Mouse (Mus musculus): ENCODE results near the gene Iqschfp. TPM values are rescaled to one million over a fixed set of nuclear protein-coding genes. Genes with fewer than 3 reads are reported as not detected.

Gene Iqschfp
- polyA plus RNA-seq, 1 experiment = not detected

GRCm38 (mm10) chr3:68239887-68240286 lies 347.9 kb downstream of the Iqschfp start:
- Histone ChIP-seq H3K4me3 (ENCODE audit: insufficient read depth, poor library complexity, severe bottlenecking) (no peak overlapping the region), H3K79me2 (ENCODE audit: control insufficient read depth, insufficient read depth) (no peaks in the 10 kb centered on the region), H3K36me3 (ENCODE audit: control insufficient read depth, insufficient read depth) (no peaks in the 10 kb centered on the region), H3K79me3 (ENCODE audit: low read depth) (no peaks in the 10 kb centered on the region), H3K27me3 (ENCODE audit: control insufficient read depth, insufficient read depth, insufficient read length) (no peaks in the 10 kb centered on the region), H3ac (ENCODE audit: control insufficient read depth, insufficient read length, low read depth) (no peak overlapping the region)
- TF ChIP-seq MAX (IDR thresholded peaks at IDR 0.05) = no peak
- no peak for TF ChIP-seq USF1 (IDR thresholded peaks at IDR 0.05; ENCODE audit: low read depth)
- TF ChIP-seq CTCF (IDR thresholded peaks at IDR 0.05; ENCODE audit: control insufficient read depth, insufficient read depth, insufficient read length) = no peak
- TF ChIP-seq MYOD1 (IDR thresholded peaks at IDR 0.05; ENCODE audit: control insufficient read depth, insufficient read length, low read depth) = no peak
- TF ChIP-seq CEBPB (IDR thresholded peaks at IDR 0.05; ENCODE audit: low read depth) = no peak
- no peak for TF ChIP-seq MYOG (IDR thresholded peaks at IDR 0.05; ENCODE audit: control insufficient read depth, extremely low read depth, insufficient read length)
- no peak for TF ChIP-seq FOSL1 (IDR thresholded peaks at IDR 0.05; ENCODE audit: insufficient read depth, low read length, poor library complexity, severe bottlenecking)

- H3ac ChIP-seq (ENCODE audit: control insufficient read depth, insufficient read length, low read depth) = no peak overlapping the region
These were observed 351.2 kb downstream of the Iqschfp start for GRCm38 (mm10) chr3:68243239-68243638.

GRCm38 (mm10) chr3:68246154-68246553 lies 354.1 kb downstream of the Iqschfp start:
- no peak for TF ChIP-seq CEBPB (IDR thresholded peaks at IDR 0.05; ENCODE audit: low read depth)
- TF ChIP-seq MYOD1 (IDR thresholded peaks at IDR 0.05; ENCODE audit: control insufficient read depth, insufficient read length, low read depth) = no peak
- TF ChIP-seq FOSL1 (IDR thresholded peaks at IDR 0.05; ENCODE audit: insufficient read depth, low read length, poor library complexity, severe bottlenecking) = no peak
- TF ChIP-seq USF1 (IDR thresholded peaks at IDR 0.05; ENCODE audit: low read depth) = no peak
- TF ChIP-seq MAX (IDR thresholded peaks at IDR 0.05) = no peak
- no peak for TF ChIP-seq MYOG (IDR thresholded peaks at IDR 0.05; ENCODE audit: control insufficient read depth, extremely low read depth, insufficient read length)
- TF ChIP-seq CTCF (IDR thresholded peaks at IDR 0.05; ENCODE audit: control insufficient read depth, insufficient read depth, insufficient read length) = no peak
- Histone ChIP-seq H3K4me3 (ENCODE audit: insufficient read depth, poor library complexity, severe bottlenecking) (no peak overlapping the region), H3K27me3 (ENCODE audit: control insufficient read depth, insufficient read depth, insufficient read length) (no peaks in the 10 kb centered on the region), H3K36me3 (ENCODE audit: control insufficient read depth, insufficient read depth) (no peaks in the 10 kb centered on the region), H3K79me3 (ENCODE audit: low read depth) (no peaks in the 10 kb centered on the region), H3ac (ENCODE audit: control insufficient read depth, insufficient read length, low read depth) (no peak overlapping the region), H3K79me2 (ENCODE audit: control insufficient read depth, insufficient read depth) (no peaks in the 10 kb centered on the region)

More at GRCm38 (mm10) chr3:68243239-68243638, 351.2 kb downstream of the Iqschfp start:
- Histone ChIP-seq H3K79me2 (ENCODE audit: control insufficient read depth, insufficient read depth) (no peaks in the 10 kb centered on the region), H3K79me3 (ENCODE audit: low read depth) (no peaks in the 10 kb centered on the region), H3K4me3 (ENCODE audit: insufficient read depth, poor library complexity, severe bottlenecking) (no peak overlapping the region), H3K36me3 (ENCODE audit: control insufficient read depth, insufficient read depth) (no peaks in the 10 kb centered on the region), H3K27me3 (ENCODE audit: control insufficient read depth, insufficient read depth, insufficient read length) (no peaks in the 10 kb centered on the region)
- TF ChIP-seq MAX (IDR thresholded peaks at IDR 0.05) = no peak

- no peaks in the 10 kb centered on the region for H3K27me3 ChIP-seq (ENCODE audit: control insufficient read depth, insufficient read depth, insufficient read length)
- TF ChIP-seq CEBPB (IDR thresholded peaks at IDR 0.05; ENCODE audit: low read depth) (no peak), USF1 (IDR thresholded peaks at IDR 0.05; ENCODE audit: low read depth) (no peak), MYOG (IDR thresholded peaks at IDR 0.05; ENCODE audit: control insufficient read depth, extremely low read depth, insufficient read length) (no peak), MAX (IDR thresholded peaks at IDR 0.05) (no peak), MYOD1 (IDR thresholded peaks at IDR 0.05; ENCODE audit: control insufficient read depth, insufficient read length, low read depth) (no peak), CTCF (IDR thresholded peaks at IDR 0.05; ENCODE audit: control insufficient read depth, insufficient read depth, insufficient read length) (no peak), FOSL1 (IDR thresholded peaks at IDR 0.05; ENCODE audit: insufficient read depth, low read length, poor library complexity, severe bottlenecking) (no peak)
- H3K4me3 ChIP-seq (ENCODE audit: insufficient read depth, poor library complexity, severe bottlenecking) = no peak overlapping the region
- H3ac ChIP-seq (ENCODE audit: control insufficient read depth, insufficient read length, low read depth) = no peak overlapping the region
- H3K79me2 ChIP-seq (ENCODE audit: control insufficient read depth, insufficient read depth) = no peaks in the 10 kb centered on the region
- H3K79me3 ChIP-seq (ENCODE audit: low read depth) = no peaks in the 10 kb centered on the region
- no peaks in the 10 kb centered on the region for H3K36me3 ChIP-seq (ENCODE audit: control insufficient read depth, insufficient read depth)
These were observed 358.6 kb downstream of the Iqschfp start for GRCm38 (mm10) chr3:68250589-68250988.

GRCm38 (mm10) chr3:68252335-68252734 lies 360.3 kb downstream of the Iqschfp start:
- TF ChIP-seq MYOD1 (IDR thresholded peaks at IDR 0.05; ENCODE audit: control insufficient read depth, insufficient read length, low read depth) = no peak
- TF ChIP-seq FOSL1 (IDR thresholded peaks at IDR 0.05; ENCODE audit: insufficient read depth, low read length, poor library complexity, severe bottlenecking) = no peak
- TF ChIP-seq MYOG (IDR thresholded peaks at IDR 0.05; ENCODE audit: control insufficient read depth, extremely low read depth, insufficient read length) = no peak
- TF ChIP-seq CTCF (IDR thresholded peaks at IDR 0.05; ENCODE audit: control insufficient read depth, insufficient read depth, insufficient read length) = no peak
- TF ChIP-seq CEBPB (IDR thresholded peaks at IDR 0.05; ENCODE audit: low read depth) = peak; percentile 75
- TF ChIP-seq MAX (IDR thresholded peaks at IDR 0.05) = no peak
- no peak for TF ChIP-seq USF1 (IDR thresholded peaks at IDR 0.05; ENCODE audit: low read depth)
- Histone ChIP-seq H3K27me3 (ENCODE audit: control insufficient read depth, insufficient read depth, insufficient read length) (no peaks in the 10 kb centered on the region), H3K36me3 (ENCODE audit: control insufficient read depth, insufficient read depth) (no peaks in the 10 kb centered on the region), H3K4me3 (ENCODE audit: insufficient read depth, poor library complexity, severe bottlenecking) (no peak overlapping the region), H3K79me2 (ENCODE audit: control insufficient read depth, insufficient read depth) (no peaks in the 10 kb centered on the region), H3K79me3 (ENCODE audit: low read depth) (no peaks in the 10 kb centered on the region), H3ac (ENCODE audit: control insufficient read depth, insufficient read length, low read depth) (no peak overlapping the region)

- H3ac ChIP-seq (ENCODE audit: control insufficient read depth, insufficient read length, low read depth) = no peak overlapping the region
- no peak overlapping the region for H3K4me3 ChIP-seq (ENCODE audit: insufficient read depth, poor library complexity, severe bottlenecking)
- H3K79me3 ChIP-seq (ENCODE audit: low read depth) = no peaks in the 10 kb centered on the region
- H3K27me3 ChIP-seq (ENCODE audit: control insufficient read depth, insufficient read depth, insufficient read length) = no peaks in the 10 kb centered on the region
- H3K79me2 ChIP-seq (ENCODE audit: control insufficient read depth, insufficient read depth) = no peaks in the 10 kb centered on the region
- no peaks in the 10 kb centered on the region for H3K36me3 ChIP-seq (ENCODE audit: control insufficient read depth, insufficient read depth)
- TF ChIP-seq MYOD1 (IDR thresholded peaks at IDR 0.05; ENCODE audit: control insufficient read depth, insufficient read length, low read depth) (no peak), USF1 (IDR thresholded peaks at IDR 0.05; ENCODE audit: low read depth) (no peak), MAX (IDR thresholded peaks at IDR 0.05) (no peak), CTCF (IDR thresholded peaks at IDR 0.05; ENCODE audit: control insufficient read depth, insufficient read depth, insufficient read length) (no peak), FOSL1 (IDR thresholded peaks at IDR 0.05; ENCODE audit: insufficient read depth, low read length, poor library complexity, severe bottlenecking) (no peak), CEBPB (IDR thresholded peaks at IDR 0.05; ENCODE audit: low read depth) (no peak), MYOG (IDR thresholded peaks at IDR 0.05; ENCODE audit: control insufficient read depth, extremely low read depth, insufficient read length) (no peak)
These were observed 370.3 kb downstream of the Iqschfp start for GRCm38 (mm10) chr3:68262304-68262703.

Measured in C2C12 (cell line).